In genomic region chr16:92952336-92953097, GRCm38 (mm10) we compare ENCODE assay signal across 11 mouse cellular contexts.
A peak's percentile ranks its signal among the peaks of the same experiment; 100 is the strongest.
DNase-seq lines count a peak whose midpoint lies in the region; TF ChIP-seq lines count a peak whose summit lies in the region.
"Had no signal": no experiment of that assay in that cellular context is flagged by ENCODE, and none has a peak within 500 bp of the region (broad histone marks: within the 10 kb centered on the region; RNA-seq: fewer than 3 reads in every experiment).

No protein-coding gene starts in this region.

- DNase-seq in layer of hippocampus, adult 2 months (ENCODE audit: low spot score in 2 of 2), result peak in 1 of 2 experiments; percentile 21
- no peak for DNase-seq in layer of hippocampus, adult 11-12 months (ENCODE audit: low spot score)
- peak; percentile 89 for DNase-seq in brain, adult 2 months (ENCODE audit: low read depth, low spot score)
- DNase-seq in heart, adult 9 months (ENCODE audit: low spot score in 2 of 2), result peak; percentile 43 to 47
- DNase-seq in cerebellum, postnatal 14 days, result no peak
- no peak for DNase-seq in cerebellum, postnatal 10 days
- DNase-seq in layer of hippocampus, postnatal 25 days (ENCODE audit: extremely low spot score in 1 of 2, low spot score in 1 of 2), result no peak
- DNase-seq: cerebellum, adult 11 months; liver had no signal

- TF ChIP-seq POLR2A in olfactory bulb, adult 2 months (IDR thresholded peaks at IDR 0.05; ENCODE audit: insufficient read depth, low read depth, low read length), result no peak

- TF ChIP-seq CTCF in layer of hippocampus, adult 2 months (conservative IDR thresholded peaks at IDR 0.05), result no peak
- no peak for TF ChIP-seq CTCF in olfactory bulb, adult 2 months (IDR thresholded peaks at IDR 0.05; ENCODE audit: insufficient read depth, low read depth, low read length)

- H3K4me3 ChIP-seq in layer of hippocampus, adult 2 months, result no peak overlapping the region
- H3K4me3 ChIP-seq in olfactory bulb, adult 2 months (ENCODE audit: insufficient read depth, low read depth, low read length), result no peak overlapping the region
- H3K4me3 ChIP-seq: midbrain, embryonic 15.5 days had no signal

- H3K4me1 ChIP-seq in olfactory bulb, adult 2 months (ENCODE audit: control insufficient read depth, insufficient read depth, low read length), result peaks cover 28% of the 10 kb centered on the region
- H3K4me1 ChIP-seq: midbrain, embryonic 15.5 days had no signal

- H3K27ac ChIP-seq in layer of hippocampus, adult 2 months, result peak overlapping the region; percentile 28; the same call in 1 of the 2 replicates
- H3K27ac ChIP-seq in olfactory bulb, adult 2 months (ENCODE audit: insufficient read depth, low read depth, low read length), result peak overlapping the region; percentile 92
- H3K27ac ChIP-seq: midbrain, embryonic 15.5 days had no signal

- WGBS in olfactory bulb, adult 2 months, result 21% methylated on average over 7 of the region's 7 CpGs

Comparison
In these comparisons a context has a peak if more than half of its experiments do, and no peak if none do; other contexts are left out.
1. DNase-seq: peak in brain, adult 2 months (single experiment) and heart, adult 9 months (2 of 2); none in layer of hippocampus, adult 11-12 months (single experiment), cerebellum, postnatal 14 days (0 of 2), cerebellum, postnatal 10 days (0 of 2) and layer of hippocampus, postnatal 25 days (0 of 2).